Mouse (Mus musculus) myocyte (in vitro differentiated cells): ENCODE measurements at regions not wholly inside any gene's neighbourhood (a gene's known extent, or its start where the extent isn't known, plus 50 kb on each side); places are given as distances from the start of the nearest gene placed in this dataset.

ENCODE experiments used
- CEBPB ChIP-seq: IDR thresholded peaks from 2 replicates; pipeline ENCODE4 v1.6.1; 2011; ENCODE audit warnings: mild to moderate bottlenecking, moderate library complexity; ENCODE audit not compliant: poor library complexity, insufficient read depth, severe bottlenecking
- E2F4 ChIP-seq: IDR thresholded peaks from one replicate; pipeline ENCODE4 v1.6.1; 2011; ENCODE audit warnings: mild to moderate bottlenecking, control low read depth, moderate library complexity; ENCODE audit not compliant: insufficient read depth
- MAX ChIP-seq: IDR thresholded peaks from one replicate; pipeline ENCODE4 v1.6.1; 2011; ENCODE audit warnings: low read depth, mild to moderate bottlenecking, control low read depth
- MYOD1 ChIP-seq, 3 experiments: IDR thresholded peaks; one replicate each; pipeline ENCODE4 v1.6.1; 2011; ENCODE audit warnings: control low read depth in 2 of 3, low read depth in 2 of 3, mild to moderate bottlenecking in 2 of 3, moderate library complexity in 1 of 3; ENCODE audit not compliant: insufficient read length in 2 of 3, control insufficient read depth in 1 of 3
- POLR2A ChIP-seq: IDR thresholded peaks from one replicate; pipeline ENCODE4 v1.6.1; 2011; ENCODE audit warnings: low read depth, mild to moderate bottlenecking, control low read depth, moderate library complexity; ENCODE audit not compliant: insufficient read length
- TCF3 ChIP-seq: IDR thresholded peaks from one replicate; pipeline ENCODE4 v1.6.1; 2011; ENCODE audit warnings: low read depth, control low read depth; ENCODE audit not compliant: insufficient read length
- USF1 ChIP-seq: IDR thresholded peaks from one replicate; pipeline ENCODE4 v1.6.1; 2011; ENCODE audit warnings: low read depth, mild to moderate bottlenecking, control low read depth, moderate library complexity

GRCm38 (mm10) chr13:102573286-102573921, 120.0 kb upstream of the Cd180 start:
- TF ChIP-seq USF1 (no peak), TCF3 (no peak), MYOD1 (IDR thresholded peaks at IDR 0.05; ENCODE audit: control insufficient read depth in 1 of 3, insufficient read length in 2 of 3, low read depth in 2 of 3) (no peak), POLR2A (peak; percentile 35), E2F4 (no peak), MAX (no peak), CEBPB (0 out of 2 replicates have a peak, but pooled peaks have one; percentile 35)
